Mouse (Mus musculus) urinary bladder, postnatal 10 days (tissue): Measurements from ENCODE around the gene Tulp3.
A peak's percentile ranks its signal among the peaks of the same experiment; 100 is the strongest.
"Not testable (repeated sequence)": the region's sequence is repeated elsewhere in the genome, so short reads cannot be mapped to it uniquely, and the experiment has no call there.

ENCODE experiments used
- DNase-seq: peaks from one replicate; pipeline ENCODE4 v3.0.0; 2022; ENCODE audit warnings: low spot score

The Tulp3 gene

DNA sequence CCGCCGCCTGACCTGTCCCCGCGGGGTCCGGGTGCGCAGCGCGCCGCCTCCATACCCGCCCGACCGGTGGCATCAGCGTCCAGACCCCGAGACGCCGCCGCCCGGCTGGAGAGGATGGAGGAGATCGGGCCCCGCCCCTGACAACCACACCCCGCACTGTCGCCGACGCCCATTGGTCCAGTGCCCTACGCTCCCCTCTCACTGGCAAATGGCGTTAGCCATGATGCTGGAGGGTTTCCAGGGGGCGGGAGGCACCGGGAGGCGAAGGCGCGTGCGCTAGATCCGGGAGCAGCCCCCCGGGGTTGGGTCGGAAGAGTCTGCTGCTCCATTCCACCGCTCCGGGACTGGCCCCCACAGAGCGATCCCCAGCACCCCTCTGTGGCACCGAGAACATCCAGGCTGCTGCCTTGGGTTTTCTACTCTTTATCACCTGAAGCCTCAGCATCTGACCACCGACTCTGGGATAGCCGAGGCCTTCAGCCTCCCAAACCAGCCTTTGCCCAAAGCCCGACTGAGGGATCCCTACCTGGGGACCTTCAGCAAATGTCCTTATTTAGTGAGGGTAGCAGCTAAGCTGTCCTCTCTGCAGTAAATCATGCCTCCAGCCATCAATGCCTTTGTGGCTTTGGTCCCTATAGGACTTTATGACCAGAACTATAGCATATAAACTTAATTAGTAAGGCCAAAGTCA lies at the start of gene Tulp3:
TSS of gene Tulp3 (minus strand) at position 126 of the 691 bp plus-strand sequence.
- DNase-seq: peak; percentile 90

GRCm38 (mm10) chr6:128404708-128405107 lies 49.1 kb upstream of the Tulp3 start:
- DNase-seq: no peak

- no peak for DNase-seq
Observed at GRCm38 (mm10) chr6:128399421-128400185, 44.0 kb upstream of the Tulp3 start.

GRCm38 (mm10) chr6:128398996-128399395 lies 43.3 kb upstream of the Tulp3 start, which contains the start of gene Nrip2:
Nrip2 (plus strand) TSS chr6:128399296.
- no peak for DNase-seq

- no peak for DNase-seq
Observed at GRCm38 (mm10) chr6:128397574-128398261, 42.1 kb upstream of the Tulp3 start.

DNA sequence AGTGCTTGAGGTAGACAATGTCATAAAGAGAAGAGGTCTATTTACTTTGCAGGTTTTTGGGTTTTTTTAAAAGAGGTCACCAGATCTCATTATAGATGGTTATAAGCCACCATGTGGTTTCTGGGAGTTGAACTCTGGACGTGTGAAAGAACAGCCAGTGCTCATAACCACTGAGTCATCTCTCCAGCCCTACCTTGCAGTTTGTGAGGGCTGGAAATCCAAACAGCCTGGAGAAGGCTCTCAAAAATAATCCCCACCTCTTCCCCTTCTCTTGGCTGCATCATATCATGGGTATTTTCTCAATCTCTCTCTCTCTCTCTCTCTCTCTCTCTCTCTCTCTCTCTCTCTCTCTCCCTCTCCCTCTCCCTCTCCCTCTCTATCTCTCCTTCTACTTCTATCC lies 35.0 kb upstream of the Tulp3 start:
- no peak for DNase-seq

DNA sequence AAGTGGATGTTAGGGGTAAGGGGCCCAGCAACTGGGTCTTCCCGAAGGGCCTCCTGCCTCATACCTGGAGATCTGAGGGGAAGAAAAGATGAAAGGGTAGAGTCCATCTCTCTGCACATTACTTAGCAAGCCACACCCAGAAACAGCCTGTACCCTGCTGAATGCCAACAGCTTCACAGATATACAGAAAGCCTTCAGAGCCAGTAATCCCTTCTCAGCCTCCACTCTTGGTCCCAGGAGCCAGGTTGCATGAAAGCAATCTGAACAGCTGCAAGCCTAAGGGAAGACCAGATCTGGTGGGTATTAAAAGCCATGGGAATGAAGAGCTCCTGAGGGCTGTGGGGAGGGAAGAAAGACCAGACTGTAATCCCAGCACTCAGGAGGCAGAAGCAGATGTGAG lies 33.5 kb upstream of the Tulp3 start:
- DNase-seq: no peak

DNA sequence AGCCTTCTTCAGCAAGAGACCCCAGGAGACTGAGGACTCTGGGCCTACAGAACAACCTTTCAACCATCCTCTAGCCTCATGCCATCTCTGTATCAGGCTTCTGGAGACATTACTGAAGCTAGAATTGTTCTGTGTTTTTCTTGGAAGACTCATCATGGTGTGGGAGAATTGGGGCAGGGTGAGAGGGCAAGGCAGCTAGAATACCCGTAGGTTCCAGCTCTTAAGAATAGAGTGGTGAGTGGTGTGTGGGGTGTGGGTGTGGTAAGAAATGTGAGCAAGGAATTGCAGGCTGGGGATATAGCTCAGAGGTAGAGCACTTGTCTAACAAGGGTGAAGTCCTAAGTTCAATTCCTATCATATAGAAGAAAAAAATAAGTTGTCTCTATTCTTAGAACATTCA lies 29.4 kb upstream of the Tulp3 start:
- no peak for DNase-seq

- DNase-seq: no peak
Observed at GRCm38 (mm10) chr6:128383752-128384151, 28.1 kb upstream of the Tulp3 start.

- no peak for DNase-seq
Observed at GRCm38 (mm10) chr6:128381254-128381653, 25.6 kb upstream of the Tulp3 start.

DNA sequence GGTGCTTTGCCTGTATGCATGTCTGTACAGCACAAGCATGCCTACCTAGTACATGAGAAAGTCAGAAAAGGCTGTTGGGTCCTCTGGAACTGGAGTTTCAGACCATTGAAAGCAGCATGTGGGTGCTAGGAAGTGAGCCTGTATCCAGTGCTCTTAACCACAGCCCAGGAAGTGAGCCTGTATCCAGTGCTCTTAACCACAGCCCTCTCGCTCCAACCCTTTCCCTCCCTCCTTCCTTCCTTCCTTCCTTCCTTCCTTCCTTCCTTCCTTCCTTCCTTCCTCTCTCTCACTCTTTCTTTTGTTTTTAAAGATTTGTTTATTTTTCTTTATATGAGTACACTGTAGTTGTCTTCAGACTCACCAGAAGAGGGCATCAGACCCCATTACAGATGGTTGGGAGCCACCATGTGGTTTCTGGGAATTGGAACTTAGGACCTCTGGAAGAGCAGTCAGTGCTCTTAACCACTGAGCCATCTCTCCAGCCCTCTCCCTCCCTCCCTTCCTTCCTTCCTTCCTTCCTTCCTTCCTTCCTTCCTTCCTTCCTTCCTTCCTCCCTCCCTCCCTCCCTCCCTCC lies 25.0 kb upstream of the Tulp3 start:
- not testable (repeated sequence) for DNase-seq

DNA sequence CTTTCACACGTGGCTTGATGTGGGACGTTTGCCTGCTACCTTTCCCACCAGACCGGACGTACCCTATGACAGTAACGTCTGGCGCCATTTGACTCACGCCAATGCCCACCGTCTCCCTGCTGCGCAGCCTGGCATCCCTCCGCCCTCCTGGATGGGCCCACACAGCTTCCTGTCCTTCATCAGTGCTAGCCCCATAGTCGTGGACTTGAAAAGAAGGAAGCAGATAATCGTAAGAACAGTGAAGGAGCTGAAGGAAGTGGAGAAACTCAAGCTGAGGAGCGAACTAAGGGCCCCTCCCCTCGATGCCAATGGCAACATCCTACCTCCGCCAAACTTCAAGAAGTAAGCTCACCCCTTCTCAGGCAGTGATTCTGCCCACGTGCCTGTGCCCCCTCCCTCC lies 24.0 kb upstream of the Tulp3 start:
- no peak for DNase-seq

GRCm38 (mm10) chr6:128376371-128377085 lies 20.9 kb upstream of the Tulp3 start:
- no peak for DNase-seq

GRCm38 (mm10) chr6:128375192-128375591 lies 19.5 kb upstream of the Tulp3 start, which contains the start of the genes Tex52 and Gm44596:
Tex52 (plus strand) TSS chr6:128375456.
Gm44596 (plus strand) TSS chr6:128375503.
- DNase-seq: no peak

DNA sequence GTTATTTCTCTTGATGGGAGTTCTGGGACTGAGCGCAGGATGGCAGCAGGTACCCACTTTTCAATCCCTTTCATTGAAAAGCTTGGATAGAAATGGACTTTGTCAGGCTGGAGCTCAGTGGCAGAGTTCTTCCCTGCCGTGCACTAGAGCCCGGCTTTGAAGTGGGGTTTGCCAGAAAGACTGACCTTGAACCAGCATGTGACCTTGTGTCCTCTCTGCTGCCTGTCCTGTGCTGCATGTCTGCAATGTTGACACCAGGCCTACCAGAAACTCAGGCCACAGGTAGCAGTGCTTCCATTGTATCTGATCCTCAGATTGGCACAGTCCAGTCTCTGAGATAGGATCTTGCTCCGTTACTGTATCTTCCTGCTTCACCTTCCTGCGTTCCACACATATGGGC lies 14.4 kb upstream of the Tulp3 start:
- DNase-seq: no peak

GRCm38 (mm10) chr6:128366466-128366865 lies 10.8 kb upstream of the Tulp3 start:
- DNase-seq: no peak

DNA sequence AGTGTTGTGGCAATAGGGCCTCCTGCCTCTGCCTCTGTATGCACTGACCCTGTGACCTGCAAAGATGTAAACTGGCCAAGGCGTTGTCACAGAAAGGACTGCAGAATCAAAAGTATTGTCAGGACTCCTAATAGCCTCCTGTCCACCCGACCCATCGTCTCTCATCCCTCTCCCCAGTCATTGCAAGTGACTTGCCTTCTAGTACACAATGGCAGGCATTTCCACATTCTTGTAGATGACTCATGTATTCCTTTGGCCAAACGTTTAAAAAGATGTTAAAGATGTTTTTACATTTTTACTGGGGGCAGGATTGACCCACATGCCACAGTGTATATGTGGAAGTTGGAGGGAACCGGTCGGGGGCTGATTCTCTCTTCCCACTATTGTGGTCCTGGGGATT lies 9.1 kb upstream of the Tulp3 start:
- DNase-seq: no peak

GRCm38 (mm10) chr6:128363007-128363825 lies 7.6 kb upstream of the Tulp3 start:
- DNase-seq: no peak

GRCm38 (mm10) chr6:128362381-128363006 lies 6.8 kb upstream of the Tulp3 start, which contains the start of the genes Rhno1 and Foxm1:
Rhno1 (minus strand) TSS chr6:128362911.
Foxm1 (plus strand) TSS chr6:128362967.
- peak; percentile 50 for DNase-seq

DNA sequence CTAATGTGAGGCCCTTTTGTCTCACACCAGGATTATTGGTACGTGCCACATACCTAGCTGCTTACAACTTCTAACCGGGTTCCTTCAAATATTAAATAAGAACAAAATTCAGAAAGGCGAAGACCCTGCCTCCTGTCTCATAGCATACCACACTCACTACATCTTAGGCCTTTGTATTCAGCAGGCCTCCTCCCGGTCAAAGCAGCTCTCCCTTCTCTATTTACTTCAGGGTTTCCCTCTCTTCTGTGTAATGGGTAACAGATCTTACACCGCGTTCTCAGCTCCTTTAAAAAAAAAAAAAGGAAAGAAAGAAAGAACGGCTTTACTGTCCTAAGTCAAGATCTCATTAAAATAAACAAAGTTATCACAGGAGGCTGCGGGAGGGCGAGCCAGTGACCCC lies 6.2 kb upstream of the Tulp3 start:
- DNase-seq: no peak
